Mouse (Mus musculus) heart, adult 11 months (tissue): ENCODE results near the gene Trpm1.

Experiments
- DNase-seq: peaks from one replicate; pipeline ENCODE4 v3.0.0; 2022

Gene Trpm1

GRCm38 (mm10) chr7:64236521-64236920, 82.9 kb downstream of the Trpm1 start:
- DNase-seq: peak; percentile 90

GRCm38 (mm10) chr7:64237747-64238146, 84.1 kb downstream of the Trpm1 start:
- peak; percentile 64 for DNase-seq

GRCm38 (mm10) chr7:64238410-64239086, 84.9 kb downstream of the Trpm1 start:
- DNase-seq: peak; percentile 84

GRCm38 (mm10) chr7:64239138-64239805, 85.6 kb downstream of the Trpm1 start:
- DNase-seq: no peak

GRCm38 (mm10) chr7:64239806-64240315, 86.2 kb downstream of the Trpm1 start:
- DNase-seq: no peak

GRCm38 (mm10) chr7:64242424-64242823, 88.8 kb downstream of the Trpm1 start:
- DNase-seq: no peak

DNA sequence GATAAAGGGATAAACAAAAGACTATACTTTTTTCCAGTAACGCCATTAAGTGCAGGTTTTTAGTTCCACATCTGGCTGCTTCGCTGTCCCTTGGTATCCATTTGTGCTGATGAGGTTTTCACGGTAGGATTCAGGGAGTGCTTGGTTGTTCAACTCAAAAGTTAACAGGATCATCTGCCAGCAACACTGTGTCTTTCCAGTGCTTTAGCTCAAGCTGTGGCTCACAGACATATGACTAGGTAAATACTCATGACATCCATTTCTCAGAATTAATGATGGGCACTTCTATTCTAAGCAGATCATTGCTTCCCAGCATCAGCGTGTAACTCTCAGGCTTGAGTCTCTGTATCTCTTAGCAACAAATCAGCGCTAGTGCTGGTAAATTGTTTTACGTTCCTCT, 90.7 kb downstream of the Trpm1 start:
- DNase-seq: no peak

DNA sequence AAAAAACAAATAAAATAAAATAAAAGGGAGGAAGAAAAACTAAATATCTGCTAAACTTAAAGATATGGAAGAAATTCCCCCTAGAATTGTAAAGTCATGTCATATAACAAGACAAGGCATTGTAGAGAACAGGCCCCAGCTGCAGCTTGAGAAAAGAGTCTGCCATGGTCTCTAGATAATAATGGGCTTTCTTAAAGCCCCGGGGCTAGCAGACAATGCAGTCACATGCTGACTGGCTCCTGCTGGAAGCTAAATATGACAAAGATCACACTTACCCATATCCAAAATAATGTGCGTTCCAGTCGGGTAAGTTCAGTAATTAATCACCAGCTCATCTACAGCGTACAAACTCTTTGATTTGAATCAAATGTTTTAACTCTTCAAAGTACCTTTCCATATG, 93.1 kb downstream of the Trpm1 start:
- no peak for DNase-seq

- no peak for DNase-seq
Observed at GRCm38 (mm10) chr7:64248352-64248751, 94.7 kb downstream of the Trpm1 start.

DNA sequence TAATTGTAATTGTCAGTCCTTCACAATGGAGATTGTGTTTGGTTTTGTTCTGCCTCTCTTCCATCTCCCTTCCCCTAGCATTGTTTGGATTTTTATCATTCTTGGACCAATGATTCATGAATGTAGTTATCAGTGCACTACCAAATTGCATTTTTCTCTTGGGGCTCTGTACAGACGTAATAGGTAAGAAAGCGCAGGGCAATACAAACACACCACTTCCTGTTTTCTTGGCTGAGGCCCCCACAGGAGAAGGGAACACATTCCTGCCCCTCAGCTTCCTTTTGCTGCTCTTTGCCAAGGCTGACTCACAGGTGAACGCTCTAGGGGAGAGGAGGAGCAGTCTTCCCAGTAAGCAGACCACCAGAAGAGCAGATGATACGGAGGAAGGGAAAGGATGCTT, 96.1 kb downstream of the Trpm1 start:
- DNase-seq: peak; percentile 94

- DNase-seq: no peak
Observed at GRCm38 (mm10) chr7:64250417-64250816, 96.8 kb downstream of the Trpm1 start.

- DNase-seq: no peak
Observed at GRCm38 (mm10) chr7:64253736-64254135, 100.1 kb downstream of the Trpm1 start.

GRCm38 (mm10) chr7:64265502-64266279, 112.1 kb downstream of the Trpm1 start:
- DNase-seq: no peak

- no peak for DNase-seq
Observed at GRCm38 (mm10) chr7:64266587-64266986, 113.0 kb downstream of the Trpm1 start.

DNA sequence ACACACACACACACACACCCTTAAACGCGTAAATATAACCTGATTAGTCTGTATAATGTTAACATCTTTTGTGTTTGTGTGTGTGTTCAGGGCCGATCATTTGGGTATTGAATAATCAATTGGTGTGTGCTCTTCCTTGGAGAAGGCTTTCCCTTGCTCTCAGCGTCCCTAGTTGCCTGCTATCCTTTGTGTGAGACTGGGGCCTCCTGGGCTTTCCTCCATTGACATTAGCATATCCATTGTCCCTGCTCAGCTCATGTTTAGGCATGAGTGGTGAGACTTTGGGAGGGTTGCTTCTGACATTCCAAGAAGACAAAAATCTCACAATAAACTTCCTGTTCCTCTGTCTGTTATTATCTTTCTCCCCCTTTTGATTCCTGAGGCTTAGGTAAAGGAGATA, 118.3 kb downstream of the Trpm1 start:
- DNase-seq: no peak

DNA sequence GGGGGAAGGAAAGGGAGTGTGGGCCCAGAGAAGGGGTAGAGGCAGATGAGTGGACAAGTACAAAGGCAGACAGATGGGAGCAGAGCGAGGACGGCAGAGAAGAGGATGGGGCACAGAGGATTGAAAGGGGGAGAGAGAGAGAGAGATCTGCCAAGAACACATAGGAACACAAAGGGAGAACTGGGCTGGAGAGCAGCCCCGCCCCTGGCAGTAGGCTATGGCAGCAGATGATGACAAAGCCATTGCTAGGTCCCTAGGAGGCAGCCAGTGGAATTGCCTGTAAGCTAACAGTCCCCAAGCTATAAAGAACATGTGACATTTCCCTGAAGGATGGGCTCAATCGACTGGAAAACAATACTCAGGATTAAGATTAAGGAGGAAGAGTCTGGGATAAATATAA, 121.9 kb downstream of the Trpm1 start:
- DNase-seq: no peak

- DNase-seq: peak; percentile 90
Observed at GRCm38 (mm10) chr7:64276921-64277320, 123.3 kb downstream of the Trpm1 start.

DNA sequence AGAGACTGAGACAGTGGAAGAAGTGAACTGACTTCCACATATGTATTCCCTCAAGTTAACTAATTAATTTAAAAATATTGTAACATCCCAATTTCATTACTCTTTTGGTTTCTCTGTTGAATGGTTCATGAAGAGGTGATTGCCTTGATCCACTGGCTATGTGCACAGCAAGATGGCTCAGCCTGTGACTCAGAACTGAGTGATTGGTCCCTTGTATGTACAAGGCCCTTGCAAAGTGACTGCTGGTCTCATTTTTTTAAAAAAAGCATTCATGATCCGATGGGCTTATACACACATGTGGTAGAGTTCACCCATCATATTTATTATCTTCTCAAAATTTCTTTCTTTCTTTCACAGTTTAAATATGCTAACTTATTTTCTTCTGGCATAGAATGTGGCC, 124.9 kb downstream of the Trpm1 start:
- DNase-seq: no peak

GRCm38 (mm10) chr7:64279548-64279947, 125.9 kb downstream of the Trpm1 start:
- DNase-seq: peak; percentile 95

DNA sequence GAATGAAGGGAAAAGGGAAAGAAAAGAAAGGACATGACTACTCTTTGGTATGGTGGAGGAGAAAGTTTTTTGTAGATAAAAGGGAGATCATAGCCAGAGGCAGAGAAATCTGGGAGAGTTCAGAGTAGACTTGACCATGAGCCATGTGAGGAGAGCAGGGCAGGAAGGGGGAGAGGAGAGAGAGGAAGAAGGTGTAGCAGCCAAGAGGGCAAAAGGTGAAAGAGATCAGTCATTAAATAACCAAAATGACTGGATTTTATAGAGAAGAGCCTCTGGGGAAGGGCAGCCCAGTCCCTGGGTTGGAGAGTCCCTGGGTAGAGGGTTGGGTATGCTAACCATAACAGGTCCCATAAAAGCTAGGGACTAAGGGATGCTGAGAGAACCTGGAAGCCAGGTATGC, 132.9 kb downstream of the Trpm1 start:
- no peak for DNase-seq

GRCm38 (mm10) chr7:64287414-64288091, 133.9 kb downstream of the Trpm1 start, which contains the start of gene Mtmr10:
Mtmr10 (plus strand) TSS chr7:64287653.
- peak; percentile 100 for DNase-seq

DNA sequence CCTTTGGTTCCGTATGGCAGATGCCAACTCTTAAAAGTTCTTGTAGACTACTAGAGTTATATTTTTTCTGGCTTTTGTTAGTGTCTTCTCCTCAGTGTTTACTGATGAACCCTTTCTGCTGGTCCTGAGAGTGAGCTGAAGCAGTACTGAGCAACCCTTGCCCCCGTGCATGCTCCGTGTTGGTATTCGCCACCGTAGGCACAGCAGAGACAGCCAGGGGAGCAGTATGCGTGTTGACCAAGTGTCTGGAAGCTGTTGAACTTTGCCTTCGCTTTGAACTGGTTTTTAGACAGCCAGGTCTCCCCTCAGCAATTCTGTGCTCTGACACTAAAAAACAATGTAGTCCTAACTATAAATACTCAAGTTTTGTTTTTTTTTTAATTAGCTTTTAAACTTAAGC, 135.8 kb downstream of the Trpm1 start:
- no peak for DNase-seq

- DNase-seq: peak; percentile 90
Observed at GRCm38 (mm10) chr7:64290431-64290830, 136.8 kb downstream of the Trpm1 start.
